Mouse (Mus musculus) fibroblast of lung, adult 2 months (primary cell): ENCODE data around the gene Gas8.
A peak's percentile ranks its signal among the peaks of the same experiment; 100 is the strongest.
"Not testable (repeated sequence)": the region's sequence is repeated elsewhere in the genome, so short reads cannot be mapped to it uniquely, and the experiment has no call there.

Source experiments
- DNase-seq: peaks from one replicate; pipeline ENCODE4 v3.0.0-alpha.2; 2011; ENCODE audit warnings: low read depth

The Gas8 gene

DNA sequence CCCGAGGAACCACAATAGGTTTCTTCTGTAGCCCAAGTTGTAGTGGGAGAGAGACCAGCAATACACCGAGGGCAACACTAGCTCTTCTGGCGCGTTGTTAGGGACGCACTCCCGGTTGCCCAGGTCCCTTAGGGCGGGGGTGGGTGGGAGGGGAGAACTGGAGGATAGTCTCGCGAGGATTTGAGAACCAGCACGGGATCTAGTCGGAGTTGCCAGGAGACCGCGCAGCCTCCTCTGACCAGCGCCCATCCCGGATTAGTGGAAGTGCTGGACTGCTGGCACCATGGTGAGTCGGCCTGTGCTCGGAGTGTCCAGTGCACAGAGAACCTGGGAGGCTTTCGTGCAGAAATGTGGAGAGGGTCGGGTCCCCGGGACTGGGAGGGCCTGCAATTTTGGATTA is at the start of gene Gas8:
Gas8 (plus strand) TSS at position 168 of the 400 bp plus-strand sequence.
- peak; percentile 85 for DNase-seq

DNA sequence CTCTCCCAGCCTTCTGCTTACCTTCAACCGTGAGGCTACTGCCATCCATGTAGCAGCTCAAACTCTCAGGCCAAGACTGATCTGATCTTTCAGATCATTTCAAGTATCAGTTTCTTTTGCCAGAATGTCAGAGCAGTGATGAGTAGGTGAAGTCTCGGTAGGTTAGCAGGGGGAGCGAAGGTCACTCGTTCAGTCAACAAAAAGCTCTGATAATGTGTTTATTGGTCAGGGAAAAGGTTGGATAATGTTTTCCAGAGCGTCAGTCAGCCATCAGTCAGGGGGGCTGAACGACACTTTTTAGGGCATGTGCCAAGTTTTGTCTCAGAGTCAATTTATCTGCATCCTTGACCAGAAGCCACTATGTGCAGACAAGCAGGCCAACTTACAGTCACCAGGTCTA is 45.6 kb upstream of the Gas8 start:
- not testable (repeated sequence) for DNase-seq

DNA sequence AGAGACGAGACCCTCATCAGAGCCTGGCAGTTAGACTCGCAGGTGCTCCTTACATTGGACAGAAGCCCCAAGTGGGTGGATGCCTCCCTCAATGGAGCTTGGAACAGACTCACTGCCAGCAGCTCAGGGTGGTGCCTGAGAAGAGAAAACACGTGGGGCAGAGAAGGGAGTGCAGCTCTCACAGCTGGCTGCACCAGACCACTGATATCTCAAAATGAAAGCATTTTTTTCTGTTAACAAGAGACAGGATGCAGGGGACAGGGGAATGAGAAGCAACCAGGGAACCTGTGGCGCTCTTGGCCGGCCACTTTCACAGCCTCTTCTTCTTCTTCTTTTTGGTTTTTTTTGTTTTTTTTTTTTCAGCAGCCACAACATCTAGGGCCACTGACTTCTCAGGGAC is 44.1 kb upstream of the Gas8 start:
- DNase-seq = not testable (repeated sequence)

DNA sequence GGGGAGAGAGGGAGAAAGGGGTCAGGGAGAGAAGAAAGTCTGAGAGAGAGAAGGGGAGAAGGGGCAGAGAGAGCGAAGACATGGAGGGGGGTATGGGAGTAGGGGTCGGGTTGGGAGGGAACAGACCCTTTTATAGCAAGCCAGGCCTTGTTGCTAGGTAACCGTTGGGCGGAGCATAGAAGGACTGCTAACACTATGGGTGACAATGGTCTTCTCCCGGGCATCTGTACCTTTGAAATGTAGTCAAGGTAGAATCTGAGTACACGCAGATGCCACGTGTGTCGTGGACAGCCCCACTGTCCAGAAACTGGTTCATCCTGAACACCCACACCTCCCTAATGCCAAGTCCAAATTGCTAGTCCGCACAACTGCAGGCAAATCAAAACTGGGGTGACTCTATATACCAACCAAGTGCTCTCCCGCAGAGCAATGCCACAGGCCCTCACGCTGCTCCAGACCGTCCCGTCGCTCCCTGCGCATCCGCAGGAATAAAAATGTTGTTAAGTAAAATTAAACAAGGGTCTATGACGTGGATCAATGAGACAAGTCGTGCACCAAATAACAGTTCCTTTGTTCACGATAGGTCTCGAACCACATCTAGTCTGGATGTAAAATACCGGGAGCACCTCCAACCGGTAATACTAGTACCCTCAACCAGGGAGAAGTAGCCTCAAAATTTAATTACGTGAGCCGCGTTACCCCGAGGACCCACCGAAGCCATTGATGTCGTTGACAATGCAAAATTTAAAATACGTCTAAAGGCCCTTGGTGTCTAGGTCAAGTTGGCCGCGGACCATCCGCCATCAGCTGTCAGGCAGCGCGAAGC is 41.5 kb upstream of the Gas8 start:
- no peak for DNase-seq

DNA sequence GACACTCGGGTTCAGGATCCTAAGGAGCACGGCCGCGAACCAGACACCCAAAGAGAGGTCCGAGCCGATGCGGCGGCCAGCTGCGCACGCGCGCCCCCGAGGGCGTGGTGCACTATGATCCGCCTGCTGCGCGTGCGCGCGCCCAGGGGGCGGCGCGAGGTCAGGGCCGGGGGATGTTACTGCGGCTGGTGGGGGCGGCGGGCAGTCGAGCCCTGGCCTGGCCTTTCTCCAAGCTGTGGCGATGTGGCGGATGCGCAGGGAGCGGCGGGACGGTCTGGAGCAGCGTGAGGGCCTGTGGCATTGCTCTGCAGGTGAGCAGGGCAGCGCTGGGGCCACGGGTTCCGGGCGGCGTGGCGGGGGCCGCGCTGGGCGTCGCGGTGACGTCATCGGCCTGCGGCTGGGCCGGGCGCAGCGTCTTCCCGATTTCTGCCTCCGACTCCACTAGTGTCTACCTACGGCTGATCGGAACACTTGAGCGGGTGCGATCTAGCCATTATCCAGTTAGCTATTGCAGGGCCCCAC is 40.8 kb upstream of the Gas8 start, which contains the start of gene Afg3l1:
Afg3l1 (plus strand) TSS at position 167 of the 522 bp plus-strand sequence.
- peak; percentile 67 for DNase-seq

DNA sequence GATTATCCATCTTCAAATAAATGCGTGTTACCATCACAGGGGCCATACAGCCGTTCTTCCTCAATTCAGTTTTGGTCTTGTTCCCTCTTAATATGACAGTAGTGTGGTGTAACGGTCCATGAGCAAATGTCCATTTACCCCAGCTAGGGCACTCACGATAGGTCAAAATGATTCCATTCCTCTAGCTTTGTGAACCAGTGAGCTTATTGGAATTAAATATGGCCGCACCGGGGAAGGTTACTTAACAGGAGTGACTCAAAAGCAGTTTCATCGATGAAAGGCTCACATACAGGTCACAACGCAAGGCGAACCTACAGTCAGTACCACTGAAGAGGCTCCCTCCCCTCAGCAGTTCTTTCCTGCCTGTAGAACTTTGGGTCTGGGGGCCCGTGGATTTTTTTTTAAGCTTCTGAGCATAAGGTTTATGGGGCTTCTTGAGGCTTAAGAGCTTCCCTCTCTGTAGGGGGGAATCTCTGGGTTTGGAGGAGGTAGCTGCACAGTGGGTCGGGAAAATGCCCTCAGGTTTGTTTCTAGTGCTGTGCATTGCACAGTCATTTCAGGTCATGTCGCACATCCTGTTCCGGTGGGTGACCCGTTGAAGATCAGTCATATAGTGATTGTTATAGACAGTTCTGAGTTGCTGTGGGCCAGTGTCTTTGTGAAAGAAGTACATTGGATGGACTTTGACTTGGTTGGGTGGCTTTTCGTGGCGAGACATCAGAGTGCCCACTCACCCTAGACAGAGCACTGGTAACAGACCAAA is 40.0 kb upstream of the Gas8 start:
- no peak for DNase-seq

DNA sequence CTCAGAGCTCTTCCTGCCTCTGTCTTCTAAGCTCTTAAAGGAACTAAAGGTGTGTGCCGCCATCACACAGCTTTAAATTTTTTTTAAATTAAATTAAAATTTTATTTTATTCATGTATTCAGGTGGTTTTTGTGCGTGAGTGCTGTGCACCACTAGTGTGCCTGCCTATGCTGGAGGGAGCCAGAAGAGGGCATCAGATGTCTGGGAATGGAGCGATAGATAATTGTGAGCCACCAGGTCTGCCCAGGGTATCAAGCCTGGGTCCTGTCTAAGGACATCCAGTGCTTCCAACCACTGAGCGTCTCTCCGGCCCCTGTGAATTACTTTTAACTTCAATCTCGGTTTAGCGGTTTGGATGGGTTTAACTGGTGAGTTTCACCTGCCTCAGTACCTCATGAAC is 36.0 kb upstream of the Gas8 start:
- no peak for DNase-seq

DNA sequence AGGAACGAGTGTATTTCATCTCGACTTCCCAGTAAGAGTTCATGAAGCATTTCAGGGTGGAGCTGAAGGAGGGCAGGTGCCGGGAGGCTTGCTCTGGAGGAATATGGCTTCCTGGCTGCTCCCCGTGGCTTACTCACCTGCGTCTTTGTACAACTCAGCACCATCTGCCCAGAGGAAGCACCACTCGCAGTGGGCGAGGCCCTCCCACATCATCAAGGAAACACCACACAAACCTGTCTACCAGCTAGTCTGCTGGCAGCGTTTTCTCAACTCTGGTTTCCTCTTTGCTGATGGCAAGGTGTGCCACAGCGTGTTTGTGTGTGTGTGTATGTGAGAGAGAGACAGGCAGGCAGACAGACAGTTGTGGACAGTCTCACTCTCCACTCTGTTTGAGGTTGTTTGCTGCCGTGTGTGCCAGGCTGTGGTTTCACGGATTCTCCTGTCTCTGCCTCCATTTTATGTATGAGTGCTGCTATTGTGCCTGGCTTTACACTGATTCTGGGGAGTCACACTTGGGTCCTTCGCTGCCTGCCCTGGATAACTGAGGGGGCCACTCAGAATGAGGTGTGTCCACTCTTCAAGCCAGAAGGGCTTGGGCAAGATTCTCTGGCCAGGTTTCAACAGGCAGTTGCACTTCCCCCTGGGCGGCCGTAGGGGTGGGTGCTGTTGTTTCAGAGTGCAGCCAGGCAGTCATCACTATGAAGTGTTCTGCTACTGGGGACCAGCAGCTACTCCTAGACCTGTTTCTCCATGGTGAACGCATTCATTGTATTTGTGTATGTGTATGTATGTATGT is 27.2 kb upstream of the Gas8 start:
- no peak for DNase-seq

DNA sequence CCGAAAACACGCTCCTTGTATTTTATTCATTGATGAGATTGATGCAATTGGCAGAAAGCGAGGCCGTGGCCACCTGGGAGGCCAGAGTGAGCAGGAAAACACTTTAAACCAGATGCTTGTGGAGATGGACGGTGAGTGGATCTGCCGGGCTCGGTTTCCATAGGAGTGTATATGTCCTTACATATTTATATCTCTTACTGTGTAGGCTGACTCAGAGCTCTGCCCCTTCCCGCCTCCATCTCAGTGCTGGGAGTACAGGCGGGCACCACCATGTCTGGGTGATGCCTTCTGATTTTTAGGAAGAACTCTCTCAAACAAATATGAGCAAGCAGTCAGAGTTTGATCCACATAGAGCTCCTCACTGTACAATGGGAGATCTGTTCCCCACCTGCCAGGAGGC is 25.7 kb upstream of the Gas8 start:
- DNase-seq = no peak

DNA sequence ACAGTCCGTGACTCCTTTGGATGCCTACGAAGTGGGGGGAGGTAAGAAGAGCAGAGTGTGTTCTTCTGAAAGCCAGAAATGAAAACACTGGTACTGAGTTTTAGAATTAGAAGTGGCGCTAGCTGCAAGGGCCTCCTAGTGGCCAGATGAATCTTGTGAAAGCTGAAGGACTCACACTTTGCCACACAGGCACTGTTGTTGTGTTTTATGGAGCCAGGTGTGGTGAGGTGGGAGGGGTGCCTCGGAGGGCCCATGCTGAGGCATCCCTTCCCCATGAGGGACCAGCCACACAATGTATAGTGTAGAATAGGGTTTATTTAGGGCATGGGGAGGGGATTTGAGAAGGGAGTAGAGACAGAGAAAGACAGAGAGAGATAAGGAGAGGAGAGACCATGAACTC is 20.9 kb upstream of the Gas8 start:
- no peak for DNase-seq

DNA sequence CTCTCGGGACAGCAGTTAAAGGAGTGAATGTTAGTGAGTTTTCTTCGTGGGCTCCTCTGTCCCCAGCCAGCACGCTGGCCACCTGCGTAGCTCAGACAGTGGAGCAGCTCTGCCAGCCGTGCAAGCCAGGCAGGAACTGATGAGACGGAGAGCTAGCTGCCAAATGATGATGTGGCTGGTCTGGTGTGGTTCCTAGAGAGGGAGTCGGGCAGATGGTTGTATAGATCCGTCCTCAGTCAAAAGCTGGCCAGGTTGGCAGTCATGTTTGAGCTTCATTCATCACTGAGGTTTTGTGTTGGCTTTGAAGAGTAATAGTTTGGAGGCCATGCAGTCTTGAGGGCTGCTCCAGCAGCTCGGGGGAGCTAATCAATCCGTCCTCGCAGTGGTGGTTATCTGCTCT is 19.7 kb upstream of the Gas8 start:
- no peak for DNase-seq

DNA sequence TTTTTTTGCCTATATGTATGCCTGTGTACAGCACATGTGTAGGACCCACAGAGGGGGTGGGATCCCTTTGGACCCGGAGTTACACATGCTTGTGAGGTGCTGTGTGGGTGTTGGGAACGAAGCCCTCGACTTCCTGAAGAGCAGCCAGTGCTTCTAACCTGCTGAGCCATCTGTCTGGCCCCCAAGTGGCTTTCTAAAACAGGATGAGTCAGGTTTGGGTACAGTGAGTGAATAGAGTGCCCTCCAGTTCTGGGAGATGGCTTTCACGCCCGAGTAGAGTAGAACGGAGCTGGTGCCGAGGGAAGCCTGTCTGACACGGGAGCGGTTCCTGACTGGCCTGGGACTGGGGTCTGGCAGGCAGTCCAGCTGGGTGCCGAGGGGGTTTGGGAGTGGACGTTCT is 19.1 kb upstream of the Gas8 start:
- DNase-seq = no peak

DNA sequence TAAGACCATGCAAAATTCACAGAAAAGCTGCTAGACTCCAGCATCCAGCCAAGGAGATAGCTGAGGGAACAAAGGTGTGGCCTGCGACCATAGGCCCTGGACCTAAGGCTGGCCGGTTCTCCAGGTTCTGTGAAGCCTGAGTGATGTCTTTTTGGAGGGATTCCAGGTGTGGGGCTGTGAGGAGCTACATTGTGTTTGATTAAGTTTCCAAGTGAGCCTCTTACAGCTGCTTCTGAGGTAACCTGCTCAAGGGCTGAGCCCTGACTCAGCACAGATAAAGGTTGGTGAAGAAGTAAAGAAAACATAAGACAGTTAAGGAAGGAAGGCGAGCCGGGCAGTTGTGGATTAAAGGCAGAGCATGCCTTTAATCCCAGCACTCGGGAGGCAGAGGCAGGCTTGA is 16.4 kb upstream of the Gas8 start:
- DNase-seq = no peak

DNA sequence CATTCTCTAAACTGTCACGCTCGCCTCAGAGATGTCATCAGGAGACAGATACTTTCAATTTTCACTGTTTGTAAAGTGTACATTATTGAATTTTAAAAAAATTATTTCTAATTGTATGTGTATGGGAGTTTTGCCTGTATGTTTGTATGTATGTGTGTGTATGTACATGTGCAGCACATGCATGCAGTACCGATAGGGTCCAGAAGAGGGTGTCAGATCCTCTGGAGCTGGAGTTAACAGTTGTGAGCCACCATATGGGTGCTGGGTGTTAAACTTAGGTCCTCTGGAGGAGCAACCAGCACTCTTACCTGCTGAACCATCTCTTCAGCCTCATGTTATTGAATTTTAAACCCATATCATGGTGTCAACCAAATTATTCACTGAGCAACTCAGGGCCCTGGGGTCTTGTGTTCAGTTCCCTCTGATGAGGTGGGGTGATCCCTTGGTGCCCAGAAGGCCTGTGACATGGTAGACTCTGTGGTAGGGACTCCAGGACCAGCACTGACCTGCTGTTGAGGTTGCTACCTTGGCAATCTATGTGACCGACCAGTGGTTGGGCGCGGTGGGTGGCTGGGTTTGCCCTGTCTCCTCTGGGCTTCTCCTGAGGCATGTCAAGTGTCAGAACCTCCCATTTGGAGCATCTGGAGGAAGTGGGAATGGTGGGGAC is 14.7 kb upstream of the Gas8 start:
- no peak for DNase-seq

DNA sequence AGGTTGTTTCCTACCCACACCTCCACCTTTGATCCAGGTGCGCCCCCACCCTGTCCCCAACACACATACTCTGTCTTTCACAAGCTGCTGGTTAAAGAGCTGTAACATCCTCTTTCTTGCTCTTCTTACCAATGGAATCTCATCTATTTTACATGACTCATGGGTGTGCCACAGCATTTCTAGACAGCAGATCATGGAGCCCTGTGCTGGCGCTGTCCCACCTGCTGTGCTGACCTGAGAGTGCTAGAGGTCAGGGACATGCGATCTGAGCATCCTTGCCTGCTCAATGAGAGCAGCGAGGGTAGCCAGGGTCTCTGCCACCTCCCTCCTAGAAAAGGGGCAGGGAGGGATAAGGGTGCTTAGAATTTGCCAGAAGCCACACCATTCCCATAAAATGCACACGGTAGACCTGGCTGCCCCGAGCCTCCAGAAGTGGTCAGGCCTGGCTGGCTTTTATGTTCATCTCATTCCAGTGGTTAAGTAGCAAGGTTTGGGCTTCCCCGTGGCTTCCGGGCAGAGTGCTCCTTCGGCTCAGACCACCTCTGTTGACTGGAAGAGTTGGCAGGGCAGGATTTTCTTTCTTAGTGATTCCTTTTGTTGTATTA is 13.9 kb upstream of the Gas8 start:
- no peak for DNase-seq

DNA sequence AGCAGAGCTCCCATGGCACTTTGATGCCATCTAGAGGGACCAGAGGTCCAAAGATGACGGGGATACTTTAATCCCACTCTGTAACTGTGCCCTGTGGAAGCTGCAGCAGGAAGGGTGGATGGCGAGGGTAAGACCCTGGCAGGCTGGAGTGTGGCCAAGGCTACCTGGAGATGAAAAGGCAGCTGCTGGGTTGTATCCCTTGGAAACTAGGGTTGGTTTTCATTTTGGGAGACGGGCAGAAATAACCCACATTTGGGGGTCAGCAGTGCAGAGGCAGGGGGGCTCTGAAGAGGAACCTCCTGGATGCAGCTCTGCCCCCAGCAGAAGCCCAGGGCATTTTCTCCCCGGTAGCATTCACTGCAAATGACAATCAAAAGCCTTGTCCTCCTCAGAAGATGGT is 13.4 kb upstream of the Gas8 start:
- DNase-seq = no peak

DNA sequence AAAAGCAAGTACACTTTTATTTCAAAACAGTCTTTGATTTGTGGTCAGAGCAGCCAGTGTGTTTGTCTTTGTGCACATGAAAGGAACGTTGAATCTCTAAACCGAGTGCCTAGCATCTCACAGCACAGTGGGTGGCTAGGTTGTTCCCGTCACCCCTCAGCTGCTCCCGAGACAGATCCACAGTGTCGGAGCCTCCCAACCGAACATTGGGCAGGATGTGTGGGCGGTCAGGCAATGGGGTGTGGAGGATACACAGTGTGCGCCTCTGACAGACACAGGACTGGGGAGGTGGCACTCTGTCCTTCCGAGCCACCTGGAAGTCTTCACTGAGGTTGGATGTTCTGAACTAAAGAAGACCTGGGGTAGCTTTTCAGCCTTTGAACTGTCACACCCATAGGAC is 12.9 kb upstream of the Gas8 start:
- DNase-seq = no peak

DNA sequence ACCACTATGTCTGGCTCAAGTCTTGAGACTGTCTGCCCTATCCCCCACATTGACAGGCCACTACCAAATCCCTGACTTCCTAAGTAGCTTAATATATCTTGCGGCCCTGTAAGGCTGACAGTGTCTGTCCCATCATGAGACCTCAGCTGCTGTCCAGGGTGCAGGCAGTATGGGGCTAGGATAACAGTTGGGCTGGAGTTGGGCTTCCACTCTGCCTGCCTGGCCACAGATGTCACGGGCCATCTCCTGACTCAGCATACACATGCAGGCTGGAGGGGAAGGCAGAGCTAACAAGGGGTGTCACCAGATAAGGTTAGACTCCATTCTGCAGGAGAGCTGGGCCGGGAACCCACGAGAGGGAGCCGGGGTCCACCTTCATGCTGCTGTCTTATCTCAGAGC is 11.5 kb upstream of the Gas8 start:
- no peak for DNase-seq

DNA sequence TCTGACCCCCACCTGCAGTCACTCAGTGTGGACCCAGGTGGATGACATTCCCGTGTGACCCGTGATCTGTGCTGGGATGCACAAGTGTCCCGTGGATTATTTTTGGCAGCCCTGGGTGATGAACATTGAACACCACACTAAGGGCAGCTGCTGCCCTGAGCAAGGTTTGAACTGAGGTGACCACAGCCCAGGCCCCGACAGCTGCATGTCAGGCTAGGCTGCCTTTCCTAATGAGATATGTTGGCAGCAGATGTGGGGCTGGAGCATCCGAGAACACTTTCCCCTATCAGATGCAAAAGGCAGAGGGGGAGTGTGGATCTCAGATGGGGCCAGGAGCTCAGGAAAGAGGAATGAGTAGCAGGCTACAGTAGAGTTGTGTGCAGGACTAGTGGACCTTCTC is 7.8 kb upstream of the Gas8 start:
- DNase-seq = no peak

DNA sequence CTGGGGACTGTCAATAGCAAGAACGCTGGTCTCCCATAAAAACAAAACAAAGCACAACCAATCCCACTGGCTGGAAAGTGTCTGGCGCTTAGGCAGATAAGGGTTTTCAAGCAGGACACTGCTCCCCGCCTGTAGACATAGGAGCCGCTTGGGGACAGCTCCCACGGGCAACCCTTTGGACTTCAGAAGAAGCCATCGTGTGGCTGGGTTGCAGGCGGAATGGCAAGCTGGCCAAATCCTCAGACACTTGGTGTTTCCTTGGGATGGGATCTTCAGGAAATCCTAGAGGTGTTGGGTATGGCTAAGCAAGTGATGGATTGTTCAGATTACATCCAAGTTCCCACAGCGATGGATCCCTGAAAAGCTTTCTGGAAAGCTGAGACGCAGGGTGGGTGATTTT is 4.5 kb upstream of the Gas8 start:
- no peak for DNase-seq

DNA sequence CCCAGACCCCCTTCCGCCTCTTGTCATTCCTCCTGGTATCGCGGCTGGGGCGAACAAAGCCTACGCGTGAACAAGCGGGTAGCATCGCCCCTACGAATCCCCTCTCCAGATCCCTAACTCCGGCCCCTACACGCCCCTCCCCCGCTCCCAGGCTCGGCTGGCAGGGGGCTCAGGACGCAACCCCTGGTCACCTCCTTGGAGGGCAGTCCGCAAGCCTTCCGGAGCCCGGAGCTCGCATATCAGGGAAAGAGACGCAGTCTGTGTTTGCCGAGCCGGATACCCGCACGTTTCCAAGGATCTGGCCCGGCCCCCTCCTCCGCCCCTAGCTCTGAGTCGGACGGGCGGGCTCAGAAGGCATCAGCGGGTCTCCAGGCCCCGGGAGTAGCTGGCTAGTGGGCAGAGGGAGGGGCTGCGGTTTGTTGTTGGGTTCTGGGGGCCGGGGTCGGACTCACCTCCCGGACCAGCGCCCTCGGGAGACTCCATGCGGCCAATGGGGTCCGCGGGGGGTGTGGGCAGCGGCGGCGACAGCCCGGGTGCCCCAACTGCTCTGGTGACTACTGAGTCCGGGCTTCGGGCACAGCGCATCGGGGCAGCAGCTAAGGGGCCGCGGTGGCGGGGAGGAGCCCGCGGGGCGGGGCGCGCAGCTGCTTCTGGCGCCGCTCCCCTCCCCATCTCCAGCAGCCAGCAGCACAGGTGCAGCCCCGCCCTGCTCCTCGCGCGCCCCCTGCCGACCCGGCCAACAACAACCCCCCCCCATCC is 3.7 kb upstream of the Gas8 start, which contains the start of gene Dbndd1:
Dbndd1 (minus strand) TSS at position 683 of the 759 bp plus-strand sequence.
- DNase-seq = no peak
